Mouse (Mus musculus) intestine, postnatal 0 days (tissue): Measurements from ENCODE around the gene Slc25a18. TPM values are rescaled to one million over a fixed set of nuclear protein-coding genes. Genes with fewer than 3 reads are reported as not detected.

ENCODE experiments used
- ATAC-seq: fragments of 200-750 bp; cut with Nextera tagmentation; 2 replicates; pipeline ENCODE4 v1.8.0; 2017; ENCODE audit warnings: mild to moderate bottlenecking, moderate TSS enrichment, moderate library complexity
- H3K27ac ChIP-seq: fragments of 300-500 bp; sonication (generic); 2 replicates; pipeline ENCODE4 v1.5.1; 2014; ENCODE audit warnings: mild to moderate bottlenecking, low read depth, low read length, moderate library complexity
- H3K27me3 ChIP-seq: fragments of 300-500 bp; sonication (generic); replicated peaks from 2 replicates; pipeline ENCODE4 v1.6.1; 2014; ENCODE audit warnings: low read length, mixed read lengths; ENCODE audit not compliant: control insufficient read depth, insufficient read depth
- H3K36me3 ChIP-seq: fragments of 300-500 bp; sonication (generic); 2 replicates; pipeline ENCODE4 v1.6.1; 2014; ENCODE audit warnings: mild to moderate bottlenecking, moderate library complexity; ENCODE audit not compliant: control insufficient read depth, insufficient read depth
- H3K4me1 ChIP-seq: fragments of 300-500 bp; sonication (generic); replicated peaks from 2 replicates; pipeline ENCODE4 v1.6.1; 2014; ENCODE audit warnings: antibody characterized with exemption, low read length, mixed read lengths; ENCODE audit not compliant: control insufficient read depth, insufficient read depth
- H3K4me2 ChIP-seq: fragments of 300-500 bp; sonication (generic); replicated peaks from 2 replicates; pipeline ENCODE4 v1.6.1; 2014; ENCODE audit warnings: low read depth, mild to moderate bottlenecking, moderate library complexity
- H3K4me3 ChIP-seq: fragments of 300-500 bp; sonication (generic); 2 replicates; pipeline ENCODE4 v1.5.1; 2014; ENCODE audit warnings: low read depth, low read length
- H3K9ac ChIP-seq: fragments of 300-500 bp; sonication (generic); 2 replicates; pipeline ENCODE4 v1.6.1; 2014; ENCODE audit warnings: mild to moderate bottlenecking, low read depth, low read length
- H3K9me3 ChIP-seq: fragments of 300-500 bp; sonication (generic); 2 replicates; pipeline ENCODE4 v1.6.1; 2016; ENCODE audit warnings: mixed run types; ENCODE audit not compliant: control insufficient read depth
- CTCF ChIP-seq: sonication (generic); IDR thresholded peaks from 2 replicates; pipeline ENCODE4 v1.5.1; 2016; ENCODE audit warnings: low read depth, mild to moderate bottlenecking, control low read depth, antibody characterized with exemption, moderate library complexity
- WGBS: fragments of 180-500 bp; shearing (Covaris S2); extraction: QIAGEN DNeasy Blood & Tissue Kit; methylation state at CpG from one replicate; pipeline ENCODE4 v1.1.7; 2014; 5-methylcytosine and 5-hydroxymethylcytosine counted together
- polyA plus RNA-seq: library from polyadenylated mRNA; unstranded; fragments of >200 nt; fragmentation: Nextera tagmentation; extraction: Ambion mirVana; gene quantifications from 2 replicates; pipeline ENCODE4 v1.2.1, GENCODE M21; 2015

Gene Slc25a18
- polyA plus RNA-seq, 1 experiment from 2014 or later = not detected

GRCm38 (mm10) chr6:120822307-120822928, 49.0 kb downstream of the Slc25a18 start, which contains the start of gene Atp6v1e1:
Gene Atp6v1e1 (minus strand): TSS chr6:120822793.
- peak within 1 kb of the TSS; percentile 95 for H3K27ac ChIP-seq
- H3K9me3 ChIP-seq = no peaks in the 10 kb centered on the region
- H3K4me2 ChIP-seq = peak within 1 kb of the TSS; percentile 65
- peak within 1 kb of the TSS; percentile 77 for H3K4me3 ChIP-seq
- no peaks in the 10 kb centered on the region for H3K27me3 ChIP-seq
- no peaks in the 10 kb centered on the region for H3K4me1 ChIP-seq
- peak; percentile 99 for ATAC-seq
- no peak for TF ChIP-seq CTCF
- under 1% methylated on average over 41 of the region's 41 CpGs for WGBS
- peaks cover 16% of the 10 kb centered on the region for H3K36me3 ChIP-seq
- H3K9ac ChIP-seq = peak within 1 kb of the TSS; percentile 82

DNA sequence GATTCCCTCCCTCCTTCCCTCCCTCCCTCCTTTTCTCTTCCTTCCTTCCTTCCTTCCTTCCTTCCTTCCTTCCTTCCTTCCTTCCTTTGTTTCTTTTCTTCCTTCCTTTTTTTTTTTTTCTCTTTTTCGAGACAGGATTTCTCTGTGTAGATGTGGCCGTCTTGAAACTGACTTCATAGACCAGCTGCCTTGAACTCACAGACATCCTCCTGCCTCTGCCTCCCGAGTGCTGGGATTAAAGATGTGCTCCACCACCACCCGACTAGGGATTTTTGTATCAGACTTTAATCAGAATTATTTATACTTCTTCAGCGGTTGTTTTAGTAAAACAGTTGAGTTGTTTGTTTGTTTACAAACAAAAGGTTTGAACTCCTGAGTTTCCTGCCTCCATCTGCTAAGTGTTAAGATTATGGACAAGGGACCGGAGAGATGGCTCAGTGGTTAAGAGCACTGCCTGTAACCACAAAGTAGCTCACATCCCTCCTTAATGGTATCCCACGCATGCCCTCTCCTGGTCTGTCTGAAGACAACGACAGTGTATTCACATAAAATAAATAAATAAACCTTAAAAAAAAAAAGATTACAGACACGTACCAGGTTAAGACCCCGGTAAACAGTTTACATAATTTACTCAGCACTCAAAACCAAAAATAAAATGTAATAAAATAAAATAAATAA, 49.7 kb downstream of the Slc25a18 start:
- peak; percentile 44 for TF ChIP-seq CTCF
- H3K9me3 ChIP-seq = no peaks in the 10 kb centered on the region
- H3K36me3 ChIP-seq = peaks cover 9% of the 10 kb centered on the region
- no peaks in the 10 kb centered on the region for H3K4me1 ChIP-seq
- H3K9ac ChIP-seq = no peak overlapping the region
- WGBS = 62% methylated on average over 10 of the region's 10 CpGs
- no peak overlapping the region for H3K27ac ChIP-seq
- H3K4me3 ChIP-seq = peak overlapping the region; percentile 77; the same call in 1 of the 2 replicates
- no peak for ATAC-seq
- no peaks in the 10 kb centered on the region; the same call in 1 of the 2 replicates for H3K27me3 ChIP-seq
- H3K4me2 ChIP-seq = peak overlapping the region; percentile 65

GRCm38 (mm10) chr6:120830056-120830455, 56.7 kb downstream of the Slc25a18 start:
- TF ChIP-seq CTCF = no peak
- WGBS = 61% methylated on average over 1 of the region's 1 CpGs
- H3K27me3 ChIP-seq = no peaks in the 10 kb centered on the region; the same call in 1 of the 2 replicates

GRCm38 (mm10) chr6:120830866-120831608, 57.7 kb downstream of the Slc25a18 start:
- no peak overlapping the region for H3K4me2 ChIP-seq
- no peaks in the 10 kb centered on the region; the same call in 1 of the 2 replicates for H3K27me3 ChIP-seq
- H3K9ac ChIP-seq = no peak overlapping the region
- no peaks in the 10 kb centered on the region for H3K36me3 ChIP-seq
- H3K27ac ChIP-seq = no peak overlapping the region
- H3K9me3 ChIP-seq = no peaks in the 10 kb centered on the region
- 72% methylated on average over 4 of the region's 4 CpGs for WGBS
- TF ChIP-seq CTCF = no peak
- H3K4me1 ChIP-seq = no peaks in the 10 kb centered on the region
- no peak overlapping the region for H3K4me3 ChIP-seq
- ATAC-seq = no peak

More at GRCm38 (mm10) chr6:120830056-120830455, 56.7 kb downstream of the Slc25a18 start:
- Histone ChIP-seq H3K4me1 (no peaks in the 10 kb centered on the region), H3K9ac (no peak overlapping the region), H3K27ac (no peak overlapping the region), H3K4me3 (no peak overlapping the region), H3K9me3 (no peaks in the 10 kb centered on the region), H3K36me3 (no peaks in the 10 kb centered on the region), H3K4me2 (no peak overlapping the region)
- no peak for ATAC-seq

DNA sequence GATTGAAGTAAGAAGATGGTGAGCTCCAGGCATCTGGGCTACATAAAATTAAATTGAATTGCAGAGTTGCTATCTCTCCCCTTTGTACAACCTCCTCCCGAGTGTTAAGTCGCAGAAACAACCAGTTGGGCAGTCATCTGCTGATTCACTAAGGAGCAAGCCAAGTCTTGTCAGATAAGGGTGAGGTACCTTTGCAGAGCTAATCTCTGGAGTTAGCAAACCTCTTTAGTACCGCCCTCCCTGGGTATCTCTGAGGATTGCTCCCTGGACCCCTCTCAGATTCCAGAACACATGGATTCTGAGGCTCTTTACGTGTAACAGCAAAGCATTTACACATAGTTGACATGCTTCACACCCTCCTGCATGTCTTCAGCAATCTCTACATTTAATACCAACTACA, 58.7 kb downstream of the Slc25a18 start:
- H3K36me3 ChIP-seq = no peaks in the 10 kb centered on the region
- H3K9me3 ChIP-seq = no peaks in the 10 kb centered on the region
- H3K4me2 ChIP-seq = no peak overlapping the region
- H3K27me3 ChIP-seq = no peaks in the 10 kb centered on the region; the same call in 1 of the 2 replicates
- no peak overlapping the region for H3K27ac ChIP-seq
- no peak for ATAC-seq
- TF ChIP-seq CTCF = no peak
- H3K9ac ChIP-seq = no peak overlapping the region
- H3K4me3 ChIP-seq = no peak overlapping the region
- WGBS = 33% methylated on average over 4 of the region's 4 CpGs
- 0 out of 2 replicates have a peak, but pooled peaks cover 3% of the 10 kb centered on the region for H3K4me1 ChIP-seq

- no peak overlapping the region for H3K4me2 ChIP-seq
- no peak overlapping the region for H3K4me3 ChIP-seq
- WGBS = 66% methylated on average over 4 of the region's 4 CpGs
- no peaks in the 10 kb centered on the region for H3K36me3 ChIP-seq
- no peaks in the 10 kb centered on the region for H3K9me3 ChIP-seq
- TF ChIP-seq CTCF = no peak
- 0 out of 2 replicates have a peak, but pooled peaks cover 5% of the 10 kb centered on the region for H3K4me1 ChIP-seq
- no peak overlapping the region for H3K9ac ChIP-seq
- ATAC-seq = no peak
- no peaks in the 10 kb centered on the region for H3K27me3 ChIP-seq
- H3K27ac ChIP-seq = no peak overlapping the region
These were observed 61.5 kb downstream of the Slc25a18 start for GRCm38 (mm10) chr6:120834766-120835321.
